ENCODE assay signal across 8 mouse cellular contexts in the genomic region with DNA sequence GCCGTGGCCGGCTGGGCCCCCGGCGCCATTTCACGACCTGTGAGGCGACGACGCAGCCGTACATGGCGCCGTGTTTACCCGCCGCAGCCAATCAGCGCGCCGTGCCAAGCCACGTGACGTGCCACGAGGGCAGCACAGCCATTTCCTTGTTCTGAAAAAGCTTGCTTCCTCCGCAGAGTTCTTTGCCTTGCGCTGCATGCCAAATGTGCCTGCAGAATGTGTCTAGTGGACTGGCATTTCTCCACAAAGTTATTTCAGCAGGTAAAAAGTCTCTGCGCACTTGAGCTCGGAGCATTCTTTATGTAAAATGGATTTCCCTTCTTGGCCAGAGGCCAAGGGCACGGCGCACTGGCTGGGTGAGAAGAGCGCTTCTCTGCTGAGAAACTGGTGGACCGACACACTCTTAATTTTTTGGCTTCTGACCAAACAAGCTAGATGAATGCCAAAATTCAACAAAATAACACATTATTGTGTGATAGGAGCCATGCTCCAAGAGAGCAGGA.
DNase-seq lines count a peak whose midpoint lies in the region; ATAC-seq and TF ChIP-seq lines count a peak whose summit lies in the region.

No protein-coding gene starts in this region.

- ATAC-seq in forebrain, embryonic 13.5 days: peak; percentile 94
- ATAC-seq in heart, embryonic 14.5 days (ENCODE audit: insufficient number of reproducible peaks, insufficient read depth, low FRiP score, low read depth): peak; percentile 84
- ATAC-seq in liver, embryonic 13.5 days (ENCODE audit: low read depth): no peak

- 84% methylated on average over 27 of the region's 27 CpGs for WGBS in bone marrow, adult 2 months
- 56% methylated on average over 27 of the region's 27 CpGs for WGBS in forebrain, embryonic 13.5 days
- 45% methylated on average over 27 of the region's 27 CpGs for WGBS in heart, embryonic 14.5 days
- 83% methylated on average over 27 of the region's 27 CpGs for WGBS in liver, embryonic 13.5 days (ENCODE audit: insufficient replicate concordance)

- H3K4me2 ChIP-seq in forebrain, embryonic 13.5 days: peak overlapping the region; percentile 51
- peak overlapping the region; percentile 67 for H3K4me2 ChIP-seq in heart, embryonic 14.5 days (ENCODE audit: low read length)
- H3K4me2 ChIP-seq in liver, embryonic 13.5 days: 0 out of 2 replicates have a peak overlapping the region, but pooled peaks have one; percentile 4

- H3K4me3 ChIP-seq in bone marrow, adult 2 months (replicated peaks; ENCODE audit: control insufficient read depth, low read depth, low read length): peak overlapping the region; percentile 21
- peak overlapping the region; percentile 28 for H3K4me3 ChIP-seq in forebrain, embryonic 13.5 days
- H3K4me3 ChIP-seq in heart, embryonic 14.5 days (ENCODE audit: control insufficient read depth in 1 of 2, insufficient read depth in 1 of 2, low read depth in 1 of 2, low read length in 2 of 2): peak overlapping the region; percentile 25 to 28
- H3K4me3 ChIP-seq in liver, embryonic 13.5 days (replicated peaks): no peak overlapping the region

- DNase-seq in ES-CJ7 (ENCODE audit: low read depth, low spot score): peak; percentile 67
- peak; percentile 94 to 96 for DNase-seq in kidney, postnatal 4 days
- DNase-seq in liver, embryonic 13.5 days: no peak
- DNase-seq in ovary, postnatal 36 days (ENCODE audit: low spot score): peak; percentile 97
- DNase-seq in urinary bladder, postnatal 4 days (ENCODE audit: low spot score in 2 of 2): peak; percentile 91 to 96

- no peaks in the 10 kb centered on the region for H3K9me3 ChIP-seq in forebrain, embryonic 13.5 days (replicated peaks)
- H3K9me3 ChIP-seq in heart, embryonic 14.5 days (ENCODE audit: control insufficient read depth, low read length): no peaks in the 10 kb centered on the region
- no peaks in the 10 kb centered on the region for H3K9me3 ChIP-seq in liver, embryonic 13.5 days (replicated peaks)

- H3K4me1 ChIP-seq in bone marrow, adult 2 months (ENCODE audit: control insufficient read depth, insufficient read depth, low read length): peaks cover 2% of the 10 kb centered on the region
- H3K4me1 ChIP-seq in forebrain, embryonic 13.5 days: peaks cover 74% of the 10 kb centered on the region
- peaks cover 19 to 51% of the 10 kb centered on the region in 2 experiments for H3K4me1 ChIP-seq in heart, embryonic 14.5 days (ENCODE audit: control insufficient read depth in 2 of 2, insufficient read depth in 2 of 2, low read length in 2 of 2)
- peaks cover 11% of the 10 kb centered on the region; the same call in 1 of the 2 replicates for H3K4me1 ChIP-seq in liver, embryonic 13.5 days (replicated peaks)

- no peaks in the 10 kb centered on the region for H3K36me3 ChIP-seq in forebrain, embryonic 13.5 days (ENCODE audit: poor library complexity, severe bottlenecking)
- H3K36me3 ChIP-seq in heart, embryonic 14.5 days (ENCODE audit: control insufficient read depth, insufficient read depth, low read length): no peaks in the 10 kb centered on the region
- H3K36me3 ChIP-seq in liver, embryonic 13.5 days: no peaks in the 10 kb centered on the region

- no peak overlapping the region for H3K27ac ChIP-seq in bone marrow, adult 2 months (ENCODE audit: control insufficient read depth, insufficient read depth, low read depth, low read length, poor library complexity)
- peak overlapping the region; percentile 88 for H3K27ac ChIP-seq in forebrain, embryonic 13.5 days
- peak overlapping the region; percentile 82 to 94 for H3K27ac ChIP-seq in heart, embryonic 14.5 days (replicated peaks in 1 of 2; ENCODE audit: control insufficient read depth in 1 of 2, insufficient read depth in 1 of 2, low read depth in 2 of 2, low read length in 2 of 2)
- peak overlapping the region; percentile 49 for H3K27ac ChIP-seq in liver, embryonic 13.5 days

- H3K27me3 ChIP-seq in forebrain, embryonic 13.5 days: no peaks in the 10 kb centered on the region
- H3K27me3 ChIP-seq in heart, embryonic 14.5 days (ENCODE audit: control insufficient read depth, insufficient read depth, low read length): no peaks in the 10 kb centered on the region
- no peaks in the 10 kb centered on the region for H3K27me3 ChIP-seq in liver, embryonic 13.5 days

- TF ChIP-seq CTCF in bone marrow, adult 2 months (IDR thresholded peaks at IDR 0.05; ENCODE audit: control insufficient read depth, insufficient read depth, low read length): no peak

- no peak for TF ChIP-seq POLR2A in bone marrow, adult 2 months (IDR thresholded peaks at IDR 0.05; ENCODE audit: borderline replicate concordance, control insufficient read depth, low read depth, low read length)

- H3K9ac ChIP-seq in forebrain, embryonic 13.5 days: peak overlapping the region; percentile 8; the same call in 1 of the 2 replicates
- peak overlapping the region; percentile 60 for H3K9ac ChIP-seq in heart, embryonic 14.5 days (ENCODE audit: low read length)
- no peak overlapping the region for H3K9ac ChIP-seq in liver, embryonic 13.5 days

Comparison
In these comparisons a context has a peak if more than half of its experiments do, and no peak if none do; other contexts are left out.
1. H3K4me2 ChIP-seq: peak in every context shown above with its lines; median percentile 67 in heart, embryonic 14.5 days; 51 in forebrain, embryonic 13.5 days; 4 in liver, embryonic 13.5 days.